Mouse (Mus musculus) testis, adult 2 months (tissue): Measurements from ENCODE around the gene Tkfc.

Experiments used
- CTCF ChIP-seq: fragments of 200-500 bp; IDR thresholded peaks from 2 replicates; pipeline ENCODE4 v1.5.1; 2012; ENCODE audit warnings: low read depth, mild to moderate bottlenecking, inconsistent platforms, low read length, moderate library complexity; ENCODE audit not compliant: control insufficient read depth, insufficient read depth, insufficient replicate concordance
- POLR2A ChIP-seq: fragments of 200-500 bp; IDR thresholded peaks from 2 replicates; pipeline ENCODE4 v1.6.1; 2012; ENCODE audit warnings: low read depth, mild to moderate bottlenecking, inconsistent platforms, low read length, moderate library complexity; ENCODE audit not compliant: control insufficient read depth

- TF ChIP-seq CTCF: no peak
- no peak for TF ChIP-seq POLR2A
Observed at GRCm38 (mm10) chr19:10561558-10562314, 43.7 kb downstream of the Tkfc start.
